Mouse (Mus musculus) myocyte (in vitro differentiated cells): ENCODE data around the gene Hist1h2ae.

Source experiments
- CEBPB ChIP-seq: IDR thresholded peaks from 2 replicates; pipeline ENCODE4 v1.6.1; 2011; ENCODE audit warnings: mild to moderate bottlenecking, moderate library complexity; ENCODE audit not compliant: poor library complexity, insufficient read depth, severe bottlenecking
- E2F4 ChIP-seq: IDR thresholded peaks from one replicate; pipeline ENCODE4 v1.6.1; 2011; ENCODE audit warnings: mild to moderate bottlenecking, control low read depth, moderate library complexity; ENCODE audit not compliant: insufficient read depth
- MAX ChIP-seq: IDR thresholded peaks from one replicate; pipeline ENCODE4 v1.6.1; 2011; ENCODE audit warnings: low read depth, mild to moderate bottlenecking, control low read depth
- MYOD1 ChIP-seq, 3 experiments: IDR thresholded peaks; one replicate each; pipeline ENCODE4 v1.6.1; 2011; ENCODE audit warnings: control low read depth in 2 of 3, low read depth in 2 of 3, mild to moderate bottlenecking in 2 of 3, moderate library complexity in 1 of 3; ENCODE audit not compliant: insufficient read length in 2 of 3, control insufficient read depth in 1 of 3
- MYOG ChIP-seq, 3 experiments: IDR thresholded peaks; one replicate each; pipeline ENCODE4 v1.6.1; 2011; ENCODE audit warnings: control low read depth in 2 of 3, low read depth in 2 of 3, mild to moderate bottlenecking in 2 of 3; ENCODE audit not compliant: insufficient read length in 2 of 3, control insufficient read depth in 1 of 3, insufficient read depth in 1 of 3
- POLR2A ChIP-seq: IDR thresholded peaks from one replicate; pipeline ENCODE4 v1.6.1; 2011; ENCODE audit warnings: low read depth, mild to moderate bottlenecking, control low read depth, moderate library complexity; ENCODE audit not compliant: insufficient read length
- POLR2AphosphoS2 ChIP-seq: IDR thresholded peaks from one replicate; pipeline ENCODE4 v1.6.1; 2011; ENCODE audit warnings: low read depth, control low read depth; ENCODE audit not compliant: insufficient read length
- REST ChIP-seq: IDR thresholded peaks from one replicate; pipeline ENCODE4 v1.6.1; 2011; ENCODE audit warnings: mild to moderate bottlenecking, control low read depth, moderate library complexity; ENCODE audit not compliant: insufficient read depth, insufficient read length
- SRF ChIP-seq: IDR thresholded peaks from one replicate; pipeline ENCODE4 v1.6.1; 2011; ENCODE audit warnings: low read depth; ENCODE audit not compliant: control insufficient read depth, insufficient read length
- TCF12 ChIP-seq: IDR thresholded peaks from one replicate; pipeline ENCODE4 v1.6.1; 2011; ENCODE audit warnings: mild to moderate bottlenecking, control low read depth; ENCODE audit not compliant: poor library complexity, insufficient read depth, severe bottlenecking
- TCF3 ChIP-seq: IDR thresholded peaks from one replicate; pipeline ENCODE4 v1.6.1; 2011; ENCODE audit warnings: low read depth, control low read depth; ENCODE audit not compliant: insufficient read length
- USF1 ChIP-seq: IDR thresholded peaks from one replicate; pipeline ENCODE4 v1.6.1; 2011; ENCODE audit warnings: low read depth, mild to moderate bottlenecking, control low read depth, moderate library complexity

DNA sequence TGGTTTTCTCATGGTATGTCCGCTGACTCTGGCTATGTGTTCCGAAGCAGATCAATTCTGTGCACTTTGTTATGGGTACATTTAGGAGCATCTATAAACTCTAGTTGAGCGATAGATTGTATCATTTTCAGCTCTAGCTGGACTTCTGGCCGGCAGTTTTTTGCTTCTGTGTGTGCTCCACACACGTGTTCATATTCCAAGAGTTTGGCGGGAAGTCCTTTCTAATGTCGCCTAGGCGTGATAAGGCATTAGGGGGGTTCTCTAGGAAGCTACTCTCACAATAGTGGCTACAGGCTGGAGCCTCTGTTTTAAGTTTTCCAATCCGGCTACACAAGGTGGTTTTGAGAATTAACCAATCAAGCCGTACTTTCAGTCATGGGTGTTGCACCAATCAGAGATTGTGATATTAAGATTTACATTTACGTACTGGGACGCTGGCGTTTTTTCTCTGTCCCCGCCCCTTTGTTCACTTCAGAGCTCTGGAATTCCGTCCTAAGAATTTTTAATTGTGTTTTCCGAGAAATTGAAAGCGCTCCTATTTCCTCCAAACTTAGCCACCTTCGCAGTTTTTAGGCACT lies 15.1 kb downstream of the Hist1h2ae start:
- no peak for TF ChIP-seq CEBPB
- TF ChIP-seq POLR2A = peak; percentile 50
- no peak for TF ChIP-seq MYOG (IDR thresholded peaks at IDR 0.05; ENCODE audit: control insufficient read depth in 1 of 3, insufficient read depth in 1 of 3, insufficient read length in 2 of 3, low read depth in 2 of 3)
- TF ChIP-seq MAX = peak; percentile 25
- no peak for TF ChIP-seq SRF
- no peak for TF ChIP-seq REST
- no peak for TF ChIP-seq USF1
- no peak for TF ChIP-seq TCF3
- TF ChIP-seq E2F4 = no peak
- TF ChIP-seq TCF12 = no peak
- TF ChIP-seq POLR2AphosphoS2 = peak; percentile 64
- TF ChIP-seq MYOD1 (IDR thresholded peaks at IDR 0.05; ENCODE audit: control insufficient read depth in 1 of 3, insufficient read length in 2 of 3, low read depth in 2 of 3) = no peak
